Mouse (Mus musculus) heart, adult 18-20 months (tissue): ENCODE results near the gene Pdxp. TPM values are rescaled to one million over a fixed set of nuclear protein-coding genes. Genes with fewer than 3 reads are reported as not detected.
A peak's percentile ranks its signal among the peaks of the same experiment; 100 is the strongest.

Experiments
- DNase-seq, 2 experiments: peaks; one replicate each; pipeline ENCODE4 v3.0.0; 2021 to 2022; ENCODE audit warnings: mixed read lengths in 1 of 2
- long read RNA-seq, 2 experiments: library from polyadenylated mRNA; stranded (forward); transcript quantifications; one replicate each; pipeline ENCODE4 v2.0.0; 2021
- total RNA-seq, 2 experiments: library from RNA; stranded (reverse); gene quantifications; 2 replicates each; pipeline ENCODE4 v1.2.3; 2021

Pdxp gene
- under 1 TPM; 0.62 to 0.64 TPM for total RNA-seq
- long read RNA-seq, experiment 1, partial matches to known transcripts = 0 of 1 reads
- long read RNA-seq, experiment 1, other reads (novel, unspliced or antisense) = 0 of 1 reads
- long read RNA-seq, experiment 2, partial matches to known transcripts = 0 of 1 reads
- long read RNA-seq, experiment 2, other reads (novel, unspliced or antisense) = 1 of 1 reads

- DNase-seq = peak; percentile 90 to 96
These were observed at the start of gene Pdxp for GRCm38 (mm10) chr15:78913632-78914090. Gene Pdxp, plus strand, starts transcription at chr15:78913919.

- peak; percentile 55 to 62 for DNase-seq
These were observed 45.3 kb upstream of the Pdxp start for GRCm38 (mm10) chr15:78868398-78868797.

- no peak for DNase-seq
These were observed 44.9 kb upstream of the Pdxp start for GRCm38 (mm10) chr15:78868826-78869233.

- peak; percentile 59 to 71 for DNase-seq
These were observed 43.9 kb upstream of the Pdxp start for GRCm38 (mm10) chr15:78869775-78870174.

DNA sequence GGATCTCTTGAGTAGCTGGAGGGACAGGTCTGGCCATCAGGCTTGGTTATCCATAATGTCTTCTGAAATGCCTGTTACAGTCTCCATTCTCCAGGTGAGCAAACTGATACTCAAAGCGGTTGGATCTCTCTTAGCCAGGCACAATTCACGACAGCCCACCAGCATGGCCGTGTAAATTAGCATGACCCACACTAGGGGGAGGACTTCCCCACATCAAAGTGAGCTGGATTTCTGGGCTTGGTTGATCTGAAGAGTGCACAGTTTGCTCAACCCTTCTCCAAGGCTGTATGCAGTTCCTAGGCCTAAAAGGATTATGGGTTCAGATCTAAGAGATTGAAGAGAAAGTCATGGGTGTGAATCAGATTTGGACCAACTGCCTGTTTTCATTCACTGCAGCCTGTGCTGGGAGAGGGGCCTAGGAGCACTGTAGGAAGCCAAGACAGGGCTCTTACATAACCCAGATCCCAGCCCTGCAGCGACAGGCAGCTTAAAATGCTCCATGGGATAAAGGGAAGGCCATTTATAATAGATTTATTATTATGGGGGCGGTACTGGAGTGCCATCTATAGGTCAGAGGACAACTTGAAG is 41.6 kb upstream of the Pdxp start:
- DNase-seq = no peak

- DNase-seq = no peak
These were observed 39.8 kb upstream of the Pdxp start for GRCm38 (mm10) chr15:78873803-78874435.

DNA sequence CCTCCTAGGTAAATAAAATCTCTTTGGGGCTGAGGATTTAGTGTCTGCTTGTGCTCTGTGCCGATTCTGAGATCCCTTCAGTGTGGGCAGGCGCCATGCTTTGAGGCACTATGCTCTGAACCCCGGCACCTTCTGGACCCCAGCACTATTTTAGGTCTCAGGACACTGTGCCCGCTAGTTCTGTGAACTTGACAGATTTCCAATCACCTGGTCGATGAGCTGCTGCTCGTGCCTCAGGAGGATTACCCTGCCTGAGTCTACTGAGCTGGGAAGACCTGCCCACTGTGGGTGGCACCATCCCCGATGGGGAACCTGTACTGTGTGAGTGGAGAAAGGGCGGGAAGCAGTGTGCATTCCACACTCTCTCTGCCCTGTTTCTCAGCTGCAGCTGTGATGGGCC is 38.7 kb upstream of the Pdxp start:
- DNase-seq = no peak

GRCm38 (mm10) chr15:78875537-78875936 is 38.2 kb upstream of the Pdxp start:
- no peak for DNase-seq

DNA sequence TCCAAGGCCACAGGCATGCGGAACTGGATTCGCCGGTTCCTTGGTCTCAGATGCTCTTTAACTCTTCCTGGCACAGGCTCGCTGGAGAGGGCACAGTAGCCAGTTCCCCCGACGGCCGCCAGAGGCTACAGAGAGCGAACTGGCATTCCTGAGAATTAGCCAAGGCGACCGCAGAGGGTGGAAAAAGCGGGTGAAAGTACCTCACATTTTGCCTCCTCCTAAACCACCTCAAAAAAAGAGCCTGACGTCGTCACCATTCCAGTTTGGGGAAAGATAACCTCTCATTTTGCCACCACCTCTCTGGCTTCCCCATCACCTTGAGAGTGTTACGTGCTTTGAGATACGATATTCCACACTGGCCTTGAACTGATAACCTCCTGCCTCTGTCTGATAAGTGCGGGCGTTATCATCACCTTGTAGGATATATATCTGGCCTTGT is 37.4 kb upstream of the Pdxp start:
- DNase-seq = peak; percentile 76 to 82

GRCm38 (mm10) chr15:78876991-78877809 is 36.5 kb upstream of the Pdxp start, which contains the start of gene Gga1:
Gene Gga1, plus strand, starts transcription at chr15:78877190.
- peak; percentile 96 to 97 for DNase-seq

- DNase-seq = peak in 1 of 2 experiments; percentile 46
These were observed 35.8 kb upstream of the Pdxp start for GRCm38 (mm10) chr15:78877810-78878390.

GRCm38 (mm10) chr15:78878792-78879516 is 34.8 kb upstream of the Pdxp start:
- DNase-seq = peak; percentile 56 to 73

DNA sequence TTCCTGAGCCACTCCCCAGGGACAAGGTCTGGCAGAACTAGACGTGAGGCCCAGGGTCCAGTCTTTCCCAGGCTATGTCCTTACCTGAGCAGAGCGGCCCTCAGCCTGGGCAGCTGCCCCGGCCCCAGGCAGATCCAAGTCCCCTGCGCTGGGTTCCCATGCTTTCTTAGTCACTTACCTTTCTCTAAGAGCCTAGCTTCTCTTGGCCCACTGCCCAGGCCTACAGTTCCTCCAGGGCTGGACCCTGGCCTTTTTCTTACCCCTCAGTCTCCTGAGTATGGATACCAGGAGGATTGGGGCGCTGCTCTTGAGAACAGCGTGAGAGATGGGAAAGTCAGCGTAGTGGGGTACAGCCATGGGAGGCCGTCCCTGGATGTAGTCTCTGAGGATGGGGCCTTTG is 33.3 kb upstream of the Pdxp start:
- DNase-seq = no peak

DNA sequence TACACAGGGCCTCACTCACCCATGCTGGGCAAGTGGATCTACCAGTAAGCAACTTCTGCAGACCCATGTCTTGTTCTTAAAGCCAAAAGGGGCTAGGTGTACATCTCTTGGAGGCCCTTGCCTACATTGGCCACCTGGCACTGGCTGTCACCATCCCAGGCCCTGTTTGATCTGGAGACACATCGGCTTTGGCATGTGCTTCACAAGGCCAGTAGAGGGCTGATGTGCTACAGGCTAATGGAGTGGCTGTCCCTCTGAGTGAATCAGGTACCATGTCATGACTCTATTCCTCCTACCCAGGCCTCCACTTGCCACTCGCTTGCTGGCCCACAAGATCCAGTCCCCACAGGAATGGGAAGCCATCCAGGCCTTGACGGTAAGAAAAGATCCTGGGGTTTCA is 31.9 kb upstream of the Pdxp start:
- DNase-seq = no peak

DNA sequence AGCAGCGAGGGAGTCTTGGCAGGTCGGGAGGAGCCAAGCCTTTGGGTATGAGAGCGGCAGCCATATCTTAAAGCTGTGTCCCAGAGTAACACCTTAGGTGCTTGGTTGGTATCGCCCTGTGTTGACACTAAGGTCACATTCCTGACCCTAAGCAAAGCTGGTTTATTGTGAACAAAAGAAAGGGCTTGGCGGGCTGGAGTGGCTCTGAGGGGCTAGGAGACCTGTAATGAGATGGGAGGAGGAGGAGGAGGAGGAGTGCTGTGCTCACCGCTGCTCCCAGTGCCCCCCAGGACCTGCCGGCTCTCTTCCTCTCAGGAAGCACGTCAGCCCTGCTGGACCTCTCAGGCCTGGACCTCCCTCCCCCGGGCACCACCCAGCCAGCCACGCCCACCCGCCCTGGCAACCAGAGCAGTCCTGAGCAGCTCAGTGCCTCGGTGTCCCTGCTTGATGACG is 24.3 kb upstream of the Pdxp start:
- DNase-seq = no peak

DNA sequence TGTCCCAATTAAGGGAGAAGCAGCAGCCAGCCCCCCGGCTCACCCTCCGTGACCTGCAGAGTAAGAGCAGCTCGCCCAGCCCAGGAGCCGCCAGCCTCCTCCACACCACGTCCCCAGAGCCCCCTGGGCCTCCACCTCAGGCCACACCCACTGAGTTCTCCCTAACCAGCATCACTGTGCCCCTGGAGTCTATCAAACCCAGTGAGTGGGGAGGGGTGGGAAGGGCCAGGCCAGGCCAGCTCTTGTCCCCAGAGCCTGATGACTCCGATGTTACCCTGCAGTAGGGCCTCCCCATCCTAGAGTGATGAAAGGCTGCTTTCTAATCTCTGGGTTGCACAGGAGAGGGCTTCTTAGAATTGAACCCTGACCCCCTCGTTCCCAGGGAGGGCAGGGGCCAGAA is 21.3 kb upstream of the Pdxp start:
- no peak for DNase-seq

DNA sequence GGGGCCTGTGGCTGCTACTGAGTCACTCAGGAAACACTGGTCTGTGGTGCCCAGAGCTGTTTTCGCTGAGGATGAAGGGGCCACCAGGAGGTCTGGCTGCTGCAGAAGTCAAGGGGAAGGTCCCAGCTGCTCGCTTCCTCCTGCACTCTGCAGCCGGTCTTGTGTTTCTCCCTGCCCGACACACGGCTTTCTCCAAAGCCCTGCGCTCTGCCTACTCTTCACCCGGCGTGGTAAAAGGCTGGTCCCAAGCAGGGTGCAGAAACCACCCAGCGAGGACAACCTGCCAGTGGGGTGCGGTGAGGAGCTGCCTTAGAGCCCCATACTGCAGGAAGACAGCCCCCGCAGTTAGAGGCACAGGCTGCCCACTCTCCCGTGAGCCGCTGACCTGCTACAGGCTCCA is 19.0 kb upstream of the Pdxp start:
- peak in 1 of 2 experiments; percentile 21 for DNase-seq

DNA sequence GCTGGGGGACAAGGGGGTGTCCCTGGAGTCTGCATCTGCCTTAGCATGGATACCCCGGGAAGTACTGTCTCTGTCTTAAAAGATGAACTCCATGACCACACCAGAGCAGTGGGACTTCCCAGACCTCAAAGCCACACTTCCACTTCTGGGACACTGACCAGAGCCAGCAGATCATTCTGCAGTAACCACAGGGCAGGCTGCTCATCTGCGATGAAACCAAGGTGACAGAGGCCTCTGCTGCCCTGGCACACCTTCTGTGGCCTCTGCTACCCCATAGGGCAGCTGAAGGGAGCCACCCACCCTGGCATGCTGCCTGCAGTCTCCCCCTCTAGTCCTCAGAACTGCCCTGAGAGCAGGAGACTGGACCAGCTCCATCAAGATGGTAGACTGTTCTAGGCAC is 18.0 kb upstream of the Pdxp start:
- DNase-seq = peak in 1 of 2 experiments; percentile 22

DNA sequence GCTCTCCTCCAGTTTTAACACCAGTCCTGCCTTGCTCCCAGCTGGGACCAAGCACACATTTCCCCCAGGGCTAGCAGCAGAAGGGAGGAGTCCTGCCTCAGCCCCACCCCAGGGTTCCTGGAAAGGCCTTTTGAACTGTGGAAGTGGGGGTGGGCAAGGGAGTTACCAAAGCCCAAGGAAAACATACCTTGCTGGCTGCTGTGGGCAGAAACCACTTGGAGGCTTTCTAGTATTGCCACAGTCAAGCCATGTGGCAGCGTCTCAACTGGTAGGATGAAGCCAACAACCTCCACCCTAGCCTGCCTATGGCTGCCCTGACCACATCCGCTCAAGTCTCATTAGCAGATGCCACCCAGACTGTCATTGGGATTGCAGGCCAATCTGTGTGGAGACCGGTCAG is 17.6 kb upstream of the Pdxp start:
- DNase-seq = no peak

DNA sequence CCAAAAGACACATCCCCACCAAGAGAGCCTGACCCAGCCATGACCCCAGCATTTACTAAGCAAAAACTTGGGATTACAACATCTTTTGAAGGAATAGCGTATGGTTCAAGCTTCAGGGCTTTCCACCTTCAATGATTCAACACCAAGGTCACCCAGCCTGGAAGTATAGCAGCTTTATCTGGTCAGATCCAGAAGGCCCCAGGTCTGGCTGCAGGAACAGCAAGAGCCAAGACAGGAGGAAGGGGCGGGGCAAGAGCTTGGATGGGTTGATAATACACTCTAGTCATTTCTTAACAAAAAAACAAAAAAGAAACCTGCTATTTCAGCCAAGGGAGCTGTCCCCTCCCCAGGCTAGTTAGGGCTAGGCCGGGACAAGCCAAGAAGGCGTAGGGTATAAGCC is 16.2 kb upstream of the Pdxp start:
- DNase-seq = no peak

GRCm38 (mm10) chr15:78898507-78899001 is 15.2 kb upstream of the Pdxp start:
- no peak for DNase-seq
